Mouse (Mus musculus) frontal cortex, postnatal 25 days (tissue): ENCODE measurements at regions not wholly inside any gene's neighbourhood (a gene's known extent, or its start where the extent isn't known, plus 50 kb on each side); places are given as distances from the start of the nearest gene placed in this dataset.

Source experiments
- DNase-seq, 2 experiments: peaks; one replicate each; pipeline ENCODE4 v3.0.0; 2022; ENCODE audit warnings: low spot score in 2 of 2

DNA sequence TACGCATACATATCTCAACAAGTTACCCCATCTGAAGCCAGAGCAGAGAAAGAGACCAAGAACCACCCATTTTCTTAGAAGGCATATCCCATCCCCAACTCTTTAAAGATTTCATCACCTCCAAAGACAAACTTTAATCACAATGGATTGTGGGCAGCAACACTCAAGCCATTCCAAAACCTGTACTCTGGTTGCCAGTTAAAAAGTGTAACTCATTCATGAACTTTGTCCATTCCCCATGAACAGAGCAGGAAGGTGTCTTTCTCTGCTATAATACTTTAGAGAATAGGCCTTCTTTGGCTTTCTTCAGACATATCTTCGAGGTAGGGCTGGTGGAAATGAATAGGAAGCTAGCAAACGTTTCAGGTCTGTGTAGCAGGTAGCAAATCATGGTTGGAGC, 160.4 kb downstream of the Fzd1 start:
- no peak for DNase-seq

DNA sequence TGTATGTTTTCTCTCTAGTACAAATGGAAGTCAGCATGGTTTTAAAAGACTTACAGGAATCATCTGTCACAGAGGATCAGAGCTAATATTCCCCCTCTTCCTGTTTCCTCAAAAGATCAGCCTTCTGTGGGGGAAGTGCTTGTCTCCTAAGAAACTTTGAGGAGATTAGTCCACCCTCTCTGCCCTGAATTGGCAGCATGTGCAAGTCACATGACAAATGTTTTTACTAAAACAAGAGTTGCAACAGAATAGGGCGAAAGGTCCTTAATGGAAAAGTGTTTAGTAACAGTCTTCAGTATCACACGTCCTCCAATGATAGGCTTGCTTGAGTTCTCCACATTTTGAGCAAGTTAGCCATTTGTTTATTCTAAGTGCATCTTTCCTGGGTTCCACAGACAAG, 162.8 kb downstream of the Fzd1 start:
- DNase-seq: no peak

DNA sequence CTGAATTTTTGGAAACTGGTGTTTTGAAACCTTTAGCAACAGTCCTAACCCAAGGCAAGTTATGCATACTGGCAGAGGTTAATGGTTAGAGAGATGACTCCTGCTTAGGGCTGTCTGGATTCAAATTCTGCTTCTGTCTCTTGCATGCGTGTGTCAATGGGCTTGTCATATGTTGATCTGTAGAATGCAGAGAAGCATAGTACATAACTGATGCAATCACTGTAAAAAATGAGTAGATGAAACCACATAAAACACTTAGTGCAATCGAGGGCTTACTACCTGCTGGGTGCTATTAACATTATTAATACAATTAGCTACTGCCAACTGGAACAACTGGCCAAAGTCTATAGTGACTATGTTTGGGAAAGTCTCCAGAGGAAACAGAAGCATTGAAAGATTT, 163.3 kb downstream of the Fzd1 start:
- no peak for DNase-seq

DNA sequence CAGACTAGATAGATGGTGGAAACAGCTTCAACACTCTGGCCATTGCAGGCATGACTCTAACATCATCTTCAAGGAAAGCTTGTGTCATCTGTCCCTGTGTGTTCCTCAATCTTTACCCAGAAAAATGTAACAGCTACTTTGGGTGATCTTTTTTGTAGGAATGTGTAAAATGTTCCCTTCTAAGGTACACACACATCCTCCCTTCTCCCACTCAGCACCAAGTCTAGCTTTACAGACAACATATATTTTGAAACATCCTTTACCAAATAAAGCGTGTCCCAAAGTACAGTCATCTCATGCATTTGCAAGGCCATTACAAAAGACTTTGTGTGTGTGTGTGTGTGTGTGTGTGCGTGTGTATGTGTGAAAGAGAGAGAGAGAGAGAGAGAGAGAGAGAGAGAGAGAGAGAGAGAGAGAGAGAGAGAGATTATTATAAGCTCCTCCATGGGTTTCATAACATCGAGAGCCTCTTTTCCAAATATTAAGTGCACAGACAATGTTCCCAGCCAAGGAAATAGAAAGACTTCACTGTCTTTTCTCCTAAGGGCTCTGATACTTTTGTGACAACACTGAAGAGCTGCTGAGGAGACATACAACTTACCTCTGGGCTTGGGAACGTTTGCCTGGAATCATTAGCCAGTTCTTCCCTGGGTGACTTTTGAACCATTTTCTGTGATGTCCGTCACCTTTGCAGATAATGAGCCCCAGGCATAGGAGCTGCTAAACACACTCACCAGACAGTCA, 164.0 kb downstream of the Fzd1 start:
- DNase-seq: no peak

DNA sequence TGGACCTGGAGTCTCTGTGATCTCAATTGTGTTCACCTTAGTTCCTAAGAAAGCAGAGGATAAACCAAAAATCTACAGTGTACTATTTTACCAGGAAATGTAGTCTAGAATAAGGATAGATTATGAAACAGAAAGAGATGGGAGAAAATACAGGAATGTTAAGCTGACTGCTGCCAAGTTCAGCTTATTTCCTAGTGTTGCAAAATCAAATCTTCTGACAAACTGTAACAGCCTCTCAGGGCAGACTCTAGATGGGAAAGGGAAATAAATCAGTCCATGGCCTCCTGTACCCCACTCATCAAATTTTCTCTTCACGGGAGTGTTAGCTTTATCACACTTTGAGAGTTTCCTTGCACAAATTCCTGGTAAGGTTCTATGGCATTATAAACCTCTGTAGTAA, 166.1 kb downstream of the Fzd1 start:
- no peak for DNase-seq

DNA sequence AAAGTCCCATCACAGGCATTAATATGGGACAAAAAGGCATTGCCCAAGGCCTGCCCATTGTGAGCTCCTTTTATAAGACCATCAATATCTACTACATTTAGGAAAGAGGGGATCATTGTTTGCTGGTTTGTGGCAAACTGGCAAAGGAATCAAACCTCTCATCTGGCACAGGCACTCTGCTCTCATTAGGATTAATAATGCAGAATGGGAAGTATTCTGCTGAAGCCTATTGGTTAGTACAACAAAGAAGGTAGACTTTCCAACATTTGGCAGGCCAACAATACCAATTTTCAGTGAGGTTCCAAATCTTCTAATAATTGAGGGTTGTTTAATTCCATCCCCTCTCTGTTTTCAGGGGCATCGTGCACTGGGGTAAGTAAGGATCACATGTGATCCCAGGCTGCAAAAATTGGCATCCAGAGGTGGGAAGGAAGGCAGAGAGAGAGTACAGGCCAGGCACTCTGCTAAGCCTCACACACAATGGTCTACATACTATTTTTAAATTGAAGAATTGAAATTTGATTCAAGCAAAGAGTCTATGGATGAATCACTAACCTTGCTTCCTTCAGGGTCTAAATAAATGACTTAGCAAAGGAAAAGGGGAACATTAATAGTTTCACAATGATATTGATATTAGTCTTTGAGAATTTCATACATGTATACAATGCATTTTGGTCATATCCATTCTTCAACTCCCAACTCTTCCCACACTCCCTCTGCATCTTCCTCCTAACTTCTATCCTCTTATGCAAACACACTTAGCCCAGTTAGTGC, 174.9 kb downstream of the Fzd1 start:
- DNase-seq: no peak

DNA sequence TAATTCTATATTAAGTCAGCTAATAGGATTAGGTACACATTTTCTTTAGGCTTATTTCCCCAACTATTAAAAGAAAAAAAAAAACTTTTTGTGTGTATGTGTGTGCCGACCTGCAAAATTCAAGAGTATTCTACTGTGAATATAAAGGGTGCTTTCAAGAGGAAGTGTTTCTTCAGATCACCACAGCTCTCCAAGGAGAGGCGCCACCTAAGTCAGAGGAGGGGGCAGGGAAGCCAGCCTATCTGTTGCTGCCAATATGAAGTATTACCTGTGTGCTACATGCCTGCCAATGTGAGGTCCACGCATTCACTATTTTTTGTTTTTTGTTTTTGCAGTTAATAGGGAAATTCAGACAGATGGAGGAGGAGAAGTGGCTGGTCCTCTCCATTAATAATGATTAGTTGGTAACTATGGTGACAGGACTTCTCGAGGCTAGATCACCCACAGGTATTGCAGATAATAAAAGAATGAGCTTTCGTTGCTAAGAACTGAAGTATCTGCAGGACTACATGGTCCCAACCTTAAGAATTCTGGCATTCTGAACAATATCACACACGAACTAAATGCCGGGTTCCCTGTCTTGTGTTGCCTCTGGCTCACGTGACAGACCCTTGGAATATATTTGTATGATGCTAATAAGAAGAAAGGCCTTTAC, 177.5 kb downstream of the Fzd1 start:
- no peak for DNase-seq

DNA sequence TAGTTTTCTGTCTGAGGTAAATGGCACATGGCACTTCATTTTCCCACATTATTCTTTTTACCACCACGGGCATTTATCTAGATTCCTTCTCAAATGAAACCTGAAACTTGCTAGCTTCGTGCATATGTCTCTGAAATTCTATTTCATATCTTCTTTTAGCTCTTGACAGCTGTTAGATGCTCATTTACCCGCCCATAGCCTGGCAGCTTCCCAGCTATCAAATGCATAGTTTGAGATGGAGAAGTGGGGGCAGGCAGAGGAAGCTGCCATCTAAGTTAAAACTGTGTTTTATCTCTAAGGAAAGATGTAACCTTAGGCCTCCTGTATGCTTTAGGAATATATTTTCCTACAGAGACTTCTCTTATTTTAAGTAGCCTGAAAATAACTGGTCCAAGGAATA, 179.0 kb downstream of the Fzd1 start:
- peak; percentile 39 to 41 for DNase-seq

DNA sequence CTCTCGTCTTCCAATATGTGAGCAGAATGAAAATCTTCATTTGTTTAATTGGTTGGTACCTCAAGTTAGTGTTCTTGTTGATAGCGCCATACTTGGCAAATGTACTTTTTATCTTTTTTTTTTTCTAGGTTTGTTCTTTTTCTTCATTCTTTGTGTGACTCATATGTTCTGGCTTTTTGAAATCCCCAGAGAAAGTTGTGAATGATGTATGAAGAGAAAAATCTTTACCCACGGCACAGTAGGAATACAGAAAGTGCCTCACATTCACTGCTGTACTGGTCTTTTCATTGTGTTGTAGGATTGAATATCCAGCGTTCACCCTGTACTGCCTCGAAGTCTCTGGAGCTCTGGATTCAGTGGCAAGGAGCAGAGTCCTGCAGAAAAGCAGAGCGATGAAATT, 180.7 kb downstream of the Fzd1 start:
- no peak for DNase-seq

DNA sequence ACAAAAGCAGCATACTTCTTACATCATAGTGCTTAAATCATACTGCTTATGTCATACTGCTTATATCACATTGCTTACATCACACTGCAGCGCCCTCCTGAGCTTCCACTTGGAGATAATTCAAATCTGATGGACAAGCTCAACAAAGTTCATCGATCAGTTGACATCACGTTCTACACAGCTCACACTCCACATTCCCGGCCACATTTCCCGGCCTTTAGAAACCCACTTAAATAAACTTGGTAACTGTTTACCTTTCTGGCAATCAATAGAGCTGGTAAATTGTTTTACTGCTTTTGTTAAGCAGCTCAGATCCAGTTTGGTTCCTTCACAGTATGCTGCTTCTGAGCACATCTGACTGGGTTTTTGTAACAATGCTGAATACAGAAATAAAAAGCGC, 194.0 kb downstream of the Fzd1 start:
- no peak for DNase-seq

DNA sequence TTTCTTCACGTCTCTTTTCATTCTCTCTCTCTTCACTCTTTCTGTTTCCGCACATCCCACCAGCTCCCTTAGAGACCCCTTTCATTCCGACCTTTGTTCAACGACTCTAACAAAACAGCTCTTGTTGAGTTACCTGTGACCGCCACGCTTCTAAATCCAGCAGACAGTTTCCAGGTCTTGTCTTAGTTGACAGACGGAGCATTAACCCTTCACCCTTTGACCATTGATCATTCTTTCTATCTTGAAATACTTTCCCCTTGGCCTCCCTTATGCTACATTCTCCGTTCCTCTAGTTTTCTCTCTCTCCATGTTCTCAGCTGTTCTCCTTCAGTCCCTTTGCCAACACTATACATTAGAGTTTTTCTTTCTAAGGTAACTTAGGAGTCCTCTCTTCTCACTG, 196.2 kb downstream of the Fzd1 start:
- no peak for DNase-seq

DNA sequence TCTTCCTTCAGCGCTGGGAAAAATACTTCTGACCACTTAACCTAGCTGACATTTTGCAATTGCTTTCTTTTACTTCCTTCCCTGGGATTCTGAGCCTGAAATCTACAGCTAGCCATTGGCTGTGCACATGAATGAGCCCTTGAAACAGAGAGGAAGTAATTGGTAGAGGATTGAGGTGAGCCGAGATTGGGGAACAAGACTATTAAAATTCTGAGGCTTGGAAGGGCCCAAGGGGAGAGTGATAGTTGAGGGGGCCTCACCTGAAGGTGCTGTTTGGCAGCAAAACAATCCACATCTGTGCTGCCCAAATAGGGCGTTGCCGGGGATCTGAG, 196.7 kb downstream of the Fzd1 start:
- no peak for DNase-seq

DNA sequence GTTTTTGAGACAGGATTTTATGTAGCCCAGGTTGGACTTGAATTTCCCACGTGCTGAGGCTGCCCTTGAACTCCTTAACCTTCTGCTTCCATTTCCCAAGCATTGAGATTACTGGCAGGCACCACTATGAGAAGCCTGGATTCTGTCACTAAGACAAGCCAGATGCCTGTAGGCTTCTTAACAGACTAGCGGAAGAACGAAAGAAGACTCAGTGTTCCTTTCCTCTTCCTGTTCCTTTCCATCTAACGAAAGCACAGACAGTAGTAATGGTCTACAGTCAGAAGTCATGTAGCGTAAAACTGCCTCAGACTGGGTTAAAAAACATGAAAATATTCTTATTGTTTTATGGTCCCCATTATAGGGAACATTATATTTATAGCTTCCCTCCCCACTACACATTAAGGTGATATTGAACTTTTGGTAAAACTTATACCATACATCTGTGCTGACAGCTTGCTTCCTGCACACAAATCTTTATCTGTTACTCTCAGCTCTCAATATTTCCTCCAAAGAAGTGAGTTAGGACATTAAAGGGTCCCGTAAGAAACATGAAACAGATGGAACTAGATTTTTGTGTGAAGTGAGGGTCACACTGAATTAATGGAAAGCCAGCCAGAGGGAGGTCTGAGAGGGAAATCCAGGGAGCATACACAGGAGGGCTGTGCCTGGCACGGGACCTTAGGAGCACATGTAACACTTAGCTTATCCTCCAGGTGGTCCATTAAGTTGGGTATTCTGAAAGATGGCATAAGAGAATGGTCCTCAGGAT, 197.3 kb downstream of the Fzd1 start:
- no peak for DNase-seq

DNA sequence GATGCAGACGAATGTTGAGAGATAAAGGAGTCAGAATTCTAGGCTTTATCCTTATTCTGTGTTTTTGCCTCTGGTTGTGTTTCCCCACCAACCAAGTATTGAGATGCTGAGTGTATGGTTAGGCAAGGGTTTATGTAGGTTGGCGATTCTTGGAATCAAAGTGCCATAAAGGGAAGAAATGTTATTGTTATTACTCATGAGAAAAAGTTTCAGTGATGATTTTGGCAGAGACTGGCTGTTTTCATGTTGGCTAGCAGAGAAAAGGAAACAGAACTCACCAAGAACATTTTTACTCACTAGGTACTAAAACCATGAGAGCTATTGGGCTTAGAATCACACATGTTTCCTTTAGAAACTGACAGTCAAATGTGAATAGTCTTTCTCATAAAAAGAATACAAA, 202.9 kb downstream of the Fzd1 start:
- no peak for DNase-seq

DNA sequence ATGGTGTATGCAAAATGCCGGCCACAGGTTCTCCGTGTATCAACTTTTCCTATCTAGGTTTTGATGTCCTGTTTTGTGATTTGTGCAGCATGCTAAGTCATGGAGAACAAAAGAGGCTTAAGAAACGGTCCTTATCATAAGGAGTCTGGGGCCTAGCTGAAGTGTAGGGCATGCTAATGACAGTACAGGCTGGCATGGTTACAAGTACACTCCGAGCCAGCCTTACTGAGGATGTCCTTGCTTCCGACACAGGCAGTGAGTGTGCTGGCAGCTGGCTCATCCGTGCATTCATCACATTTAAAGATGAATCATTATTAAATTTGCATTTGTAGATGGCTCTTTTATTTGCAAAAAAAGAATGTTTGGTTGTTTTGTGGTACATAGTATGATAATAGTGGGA, 219.3 kb downstream of the Fzd1 start:
- no peak for DNase-seq

DNA sequence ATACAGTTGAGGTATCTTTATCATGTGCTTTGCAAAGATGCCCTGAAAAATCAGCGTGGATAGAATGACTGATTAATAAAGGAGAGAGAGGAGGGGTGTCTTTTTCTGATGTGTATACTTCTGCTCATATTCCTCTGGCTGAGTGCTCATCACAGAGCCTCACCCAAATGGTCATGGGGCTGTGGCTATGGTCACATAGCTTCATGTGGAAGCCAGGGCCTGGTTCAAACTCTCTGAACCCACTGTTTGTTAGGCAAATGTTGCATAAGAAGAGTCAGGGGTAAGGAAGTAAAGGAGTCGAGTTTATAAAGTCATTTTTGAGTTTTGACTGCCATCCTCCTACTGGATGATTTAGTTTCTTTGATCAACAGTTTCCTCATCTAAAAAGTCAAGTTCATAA, 221.0 kb downstream of the Fzd1 start:
- DNase-seq: no peak

DNA sequence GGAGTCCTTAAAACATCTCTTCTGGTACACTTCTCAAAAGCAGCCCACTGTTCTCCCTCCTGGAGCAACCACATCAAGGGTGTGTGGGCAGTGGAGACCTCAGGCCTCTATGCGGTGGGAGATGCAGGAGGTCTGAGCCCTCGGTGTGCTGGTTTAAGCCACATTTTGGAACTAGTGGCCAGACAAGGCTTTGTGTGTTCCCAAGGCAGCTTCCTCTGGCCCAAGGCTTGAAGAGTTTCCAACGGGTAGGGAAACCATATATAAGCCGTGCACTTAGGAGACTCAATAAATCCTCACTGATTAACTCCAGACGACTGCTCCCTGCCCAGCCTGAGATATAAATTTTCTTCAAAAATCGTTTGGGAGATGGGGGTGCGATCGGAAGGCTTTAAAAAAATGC, 221.9 kb downstream of the Fzd1 start:
- DNase-seq: no peak

DNA sequence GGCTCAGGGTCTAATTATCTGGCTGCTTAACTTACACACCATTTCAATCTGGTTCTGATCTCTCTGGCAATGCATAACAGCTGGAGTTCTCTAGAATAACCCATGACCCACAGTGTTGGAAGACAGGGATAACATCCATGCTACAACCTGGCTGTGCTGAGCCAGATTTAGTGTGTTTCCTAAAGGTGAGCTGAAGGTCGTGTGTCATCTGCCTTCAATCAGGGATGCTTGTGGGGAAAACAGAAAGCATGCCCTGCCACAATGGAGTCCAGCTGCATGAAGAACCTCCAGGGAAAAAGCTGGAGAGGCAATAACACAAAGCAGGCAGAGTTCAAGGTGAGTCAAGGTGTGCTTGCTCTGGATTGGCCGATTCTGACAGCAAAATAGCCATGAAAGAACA, 223.3 kb downstream of the Fzd1 start:
- DNase-seq: no peak

DNA sequence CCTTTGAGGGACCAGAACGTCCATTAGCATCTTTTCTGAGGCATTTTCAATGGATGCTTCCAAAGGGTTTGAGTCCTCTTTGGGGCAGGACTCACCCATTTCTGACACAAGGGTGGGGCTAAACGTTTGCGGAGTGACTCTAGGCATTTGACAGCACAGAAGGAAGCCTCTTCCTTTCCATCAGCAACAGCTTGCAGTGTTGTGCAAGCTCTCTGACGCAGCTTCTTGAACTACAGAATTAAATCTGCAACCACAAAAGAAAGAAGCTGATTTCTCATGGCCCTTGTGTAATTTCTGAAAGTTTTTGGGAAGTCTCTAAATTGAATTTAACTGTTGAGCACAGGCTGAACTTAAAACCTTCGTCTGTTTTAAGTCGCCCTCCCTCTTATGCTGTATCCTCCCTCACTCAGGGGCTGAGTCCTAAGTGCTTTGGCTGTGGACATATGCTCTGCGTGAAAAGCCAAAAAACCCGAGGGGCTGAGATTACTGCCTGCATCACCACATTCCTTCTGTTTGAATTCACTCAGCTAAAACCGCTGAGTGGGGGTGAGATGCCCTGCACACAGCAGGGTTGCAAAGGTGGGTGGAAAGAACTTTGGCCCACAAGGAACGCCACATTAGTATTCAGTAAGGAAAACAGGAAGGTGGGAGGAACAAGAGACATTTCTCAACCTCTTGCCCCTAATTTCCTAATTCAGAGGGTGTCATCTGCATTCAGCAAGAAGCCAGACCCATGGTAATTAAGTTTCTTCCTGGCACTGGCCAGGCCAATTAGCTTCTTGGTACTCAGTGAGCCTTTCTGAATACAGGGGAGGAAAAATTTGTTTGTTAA, 227.4 kb downstream of the Fzd1 start:
- no peak for DNase-seq

DNA sequence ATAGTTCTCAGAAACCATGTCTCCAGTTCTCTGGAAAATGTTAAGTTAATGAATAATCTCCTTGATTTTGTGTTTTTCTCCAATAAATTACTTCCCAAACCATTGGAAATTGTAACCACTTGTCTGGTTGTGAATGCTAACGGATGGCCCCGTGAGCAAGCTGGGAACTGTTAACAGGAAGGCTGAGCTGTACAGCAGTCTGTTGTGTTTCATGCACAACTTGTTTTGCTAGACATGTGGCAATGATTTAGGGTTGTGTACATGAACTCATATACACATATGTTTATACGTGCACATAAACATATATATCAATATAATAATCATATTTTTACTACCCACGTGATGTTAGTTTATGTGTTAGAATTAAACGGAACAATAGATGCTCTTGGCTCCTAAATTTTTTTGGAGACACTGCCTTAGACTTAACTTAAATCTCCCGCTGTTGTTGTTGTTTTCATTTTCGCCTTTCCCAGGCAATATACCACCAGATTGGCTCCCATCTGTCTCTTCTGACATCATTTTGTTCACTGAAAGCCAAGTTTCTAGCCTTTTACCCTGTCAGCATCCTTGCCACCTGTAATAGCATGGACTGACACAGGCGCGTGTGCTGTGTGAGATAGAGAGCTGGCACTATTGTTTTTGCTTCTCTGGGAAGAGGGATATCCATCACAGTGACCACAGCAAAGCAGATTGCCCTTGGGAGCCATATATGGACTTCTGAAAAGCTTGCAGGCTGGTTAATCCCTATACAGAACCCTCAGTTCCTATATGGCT, 231.6 kb downstream of the Fzd1 start:
- no peak for DNase-seq

DNA sequence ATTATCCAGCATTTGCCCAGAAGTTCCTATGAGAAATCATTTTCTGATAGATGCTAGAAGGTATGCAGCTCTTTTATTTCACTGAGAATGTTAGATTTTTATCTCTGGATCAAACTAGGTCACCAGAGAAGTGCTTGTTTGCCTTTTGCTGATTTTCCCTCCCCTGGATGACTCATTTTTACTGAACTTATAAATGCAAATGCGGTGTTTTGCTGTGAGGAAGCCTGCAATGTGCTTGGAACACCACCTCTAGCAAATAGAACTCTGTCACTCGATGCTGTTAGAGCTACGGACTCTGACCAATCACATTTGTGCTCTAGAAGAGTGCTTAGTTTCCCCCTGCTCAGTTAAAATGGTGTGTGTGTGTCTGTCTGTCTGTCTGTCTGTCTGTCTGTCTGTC, 257.2 kb downstream of the Fzd1 start:
- no peak for DNase-seq
